Mouse (Mus musculus) thymus, adult 2 months (tissue): ENCODE data around the gene Icmt.

Experiments used
- CTCF ChIP-seq: fragments of 200-500 bp; IDR thresholded peaks from 2 replicates; pipeline ENCODE4 v1.5.1; 2012; ENCODE audit warnings: mild to moderate bottlenecking, control low read depth, low read length, moderate library complexity, borderline replicate concordance; ENCODE audit not compliant: control insufficient read depth, poor library complexity, insufficient read depth; ENCODE audit errors: extremely low read depth
- POLR2A ChIP-seq: fragments of 200-500 bp; IDR thresholded peaks from 2 replicates; pipeline ENCODE4 v1.6.1; 2012; ENCODE audit warnings: mild to moderate bottlenecking, low read length, control low read depth, moderate library complexity; ENCODE audit not compliant: control insufficient read depth, poor library complexity, insufficient read depth; ENCODE audit errors: extremely low read depth

- TF ChIP-seq POLR2A (no peak), CTCF (no peak)
Measured at GRCm38 (mm10) chr4:152286887-152287286, 10.1 kb upstream of the Icmt start.
